22 mouse cellular contexts compared by ENCODE assay signal in genomic region chr16:27287410-27287809, GRCm38 (mm10). TPM values are rescaled to one million over a fixed set of nuclear protein-coding genes. Genes with fewer than 3 reads are reported as not detected.
"Had no signal": no experiment of that assay in that cellular context is flagged by ENCODE, and none has a peak within 500 bp of the region (broad histone marks: within the 10 kb centered on the region; RNA-seq: fewer than 3 reads in every experiment).

No protein-coding gene starts in this region.

- H3K27me3 ChIP-seq: neural tube, embryonic 12.5 days; neural tube, embryonic 13.5 days; neural tube, embryonic 15.5 days; stomach, embryonic 15.5 days had no signal

- H3K4me2 ChIP-seq: neural tube, embryonic 12.5 days; neural tube, embryonic 13.5 days; neural tube, embryonic 15.5 days; stomach, embryonic 15.5 days had no signal

- H3K4me1 ChIP-seq: neural tube, embryonic 12.5 days; neural tube, embryonic 13.5 days; neural tube, embryonic 15.5 days; stomach, embryonic 15.5 days had no signal

- H3K36me3 ChIP-seq: neural tube, embryonic 12.5 days; neural tube, embryonic 13.5 days; neural tube, embryonic 15.5 days; stomach, embryonic 15.5 days had no signal

- H3K27ac ChIP-seq: neural tube, embryonic 12.5 days; neural tube, embryonic 13.5 days; neural tube, embryonic 15.5 days; stomach, embryonic 15.5 days; stomach, postnatal 0 days had no signal

- H3K9me3 ChIP-seq: neural tube, embryonic 12.5 days; neural tube, embryonic 13.5 days; neural tube, embryonic 15.5 days; stomach, embryonic 15.5 days had no signal

- H3K9ac ChIP-seq: neural tube, embryonic 12.5 days; neural tube, embryonic 13.5 days; neural tube, embryonic 15.5 days; stomach, embryonic 15.5 days had no signal

- DNase-seq: right cerebral cortex, adult 18-20 months; right cerebral cortex, postnatal 14 days; right cerebral cortex, postnatal 25 days; right cerebral cortex, postnatal 4 days; spleen, adult 18-20 months; thymus, adult 18-20 months; thymus, adult 2 months; thymus, postnatal 14 days; thymus, postnatal 25 days; thymus, postnatal 36 days; thymus, postnatal 4 days had no signal

- H3K4me3 ChIP-seq: neural tube, embryonic 12.5 days; neural tube, embryonic 13.5 days; neural tube, embryonic 15.5 days; stomach, embryonic 15.5 days had no signal

RNA-seq across cellular contexts. Expression of gene Ostn, which starts 19.9 kb away (rescaled TPM):
- polyA plus RNA-seq: neural tube, embryonic 12.5 days; neural tube, embryonic 13.5 days; neural tube, embryonic 14.5 days; small intestine, adult 2 months; spleen, adult 2 months; stomach, embryonic 14.5 days; stomach, embryonic 15.5 days; stomach, postnatal 0 days; testis, adult 2 months; thymus, adult 2 months; urinary bladder, adult 2 months had no signal
